Mouse (Mus musculus) ES-Bruce4 (cell line): ENCODE results near the gene Fam107b.

Experiments
- CTCF ChIP-seq: IDR thresholded peaks from one replicate; pipeline ENCODE4 v1.8.1; 2011; ENCODE audit warnings: low read depth, low read length
- EP300 ChIP-seq: IDR thresholded peaks from 2 replicates; pipeline ENCODE4 v1.6.1; 2011; ENCODE audit warnings: low read depth, low read length; ENCODE audit not compliant: insufficient read depth
- POLR2A ChIP-seq: IDR thresholded peaks from one replicate; pipeline ENCODE4 v1.8.1; 2011; ENCODE audit warnings: low read length; ENCODE audit not compliant: insufficient read depth

GRCm38 (mm10) chr2:3629096-3629495 lies 58.8 kb downstream of the Fam107b start:
- no peak for TF ChIP-seq POLR2A
- no peak for TF ChIP-seq CTCF
- no peak for TF ChIP-seq EP300
